Mouse (Mus musculus): ENCODE measurements around the gene Dact3. TPM values are rescaled to one million over a fixed set of nuclear protein-coding genes. Genes with fewer than 3 reads are reported as not detected.

Gene Dact3
- polyA plus RNA-seq, 1 experiment = 31.7 TPM

GRCm38 (mm10) chr7:16841078-16841477, 34.0 kb upstream of the Dact3 start:
- Histone ChIP-seq H3K4me1 (ENCODE audit: control insufficient read depth, insufficient read depth, low read length) (peaks cover 10% of the 10 kb centered on the region), H3K4me3 (replicated peaks; ENCODE audit: extremely low read depth, low read depth, low read length) (no peak overlapping the region)
- no peak for DNase-seq
- 51% methylated on average over 4 of the region's 4 CpGs for WGBS
- no peak for TF ChIP-seq CTCF (IDR thresholded peaks at IDR 0.05; ENCODE audit: insufficient read depth, low read length)
- no peak for TF ChIP-seq POLR2A (IDR thresholded peaks at IDR 0.05; ENCODE audit: borderline replicate concordance, extremely low read depth, low read depth, low read length)

DNA sequence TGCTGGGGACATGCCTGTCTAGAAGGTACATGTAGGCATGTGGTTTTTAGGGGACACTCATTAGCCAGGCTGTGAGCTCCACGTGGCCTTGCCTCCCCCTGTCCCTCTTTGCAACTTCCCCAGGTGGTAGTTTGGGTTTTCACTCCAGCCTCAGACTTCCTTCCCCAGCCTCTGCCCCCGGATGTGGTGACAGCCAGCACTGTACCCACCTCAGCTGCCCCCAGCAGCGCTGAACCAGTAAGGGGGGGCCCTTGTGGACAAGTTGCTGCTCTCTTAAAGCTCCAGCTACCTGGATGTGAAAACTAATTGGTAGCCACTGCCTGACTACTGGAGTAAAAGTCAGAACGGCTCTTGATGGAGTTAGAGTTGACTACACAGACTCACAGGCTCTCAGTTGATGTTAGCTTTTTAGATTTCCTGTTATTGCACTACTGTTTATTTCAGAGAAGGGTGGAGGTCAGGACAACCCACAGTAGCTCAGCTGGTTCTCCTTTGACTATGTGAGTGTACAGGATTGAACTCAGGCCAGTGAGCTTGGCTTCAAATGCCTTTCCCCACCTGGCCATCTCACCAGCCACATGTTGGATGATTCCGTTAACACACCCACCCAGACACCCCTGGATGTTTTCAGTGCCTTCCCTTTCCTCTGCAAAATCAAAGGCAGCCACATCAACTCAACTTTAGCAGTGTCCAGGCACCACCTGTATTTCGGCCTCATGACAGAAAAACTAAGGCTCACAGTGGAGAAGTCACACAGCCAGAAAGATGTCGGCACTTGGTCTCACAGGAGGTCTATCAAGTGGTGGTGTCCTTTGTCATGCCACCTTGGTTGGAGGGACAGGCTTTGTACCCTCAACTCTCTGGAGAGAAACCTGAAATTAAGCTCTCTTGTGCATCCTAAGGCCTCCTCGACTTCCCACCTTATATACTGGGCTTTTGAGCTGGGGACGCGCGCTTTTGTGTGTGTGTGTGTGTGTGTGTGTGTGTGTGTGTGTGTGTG, 33.3 kb upstream of the Dact3 start:
- peak overlapping the region; percentile 72 for H3K4me3 ChIP-seq (replicated peaks; ENCODE audit: extremely low read depth, low read depth, low read length)
- H3K4me1 ChIP-seq (ENCODE audit: control insufficient read depth, insufficient read depth, low read length) = peaks cover 10% of the 10 kb centered on the region
- no peak for TF ChIP-seq CTCF (IDR thresholded peaks at IDR 0.05; ENCODE audit: insufficient read depth, low read length)
- TF ChIP-seq POLR2A (IDR thresholded peaks at IDR 0.05; ENCODE audit: borderline replicate concordance, extremely low read depth, low read depth, low read length) = 0 out of 2 replicates have a peak, but pooled peaks have one; percentile 10
- DNase-seq = no peak
- 18% methylated on average over 11 of the region's 11 CpGs for WGBS

GRCm38 (mm10) chr7:16842645-16843063, 32.5 kb upstream of the Dact3 start, which contains the start of gene Prkd2:
TSS of gene Prkd2 (plus strand) at chr7:16842902.
- WGBS = 1% methylated on average over 31 of the region's 32 CpGs
- peak within 1 kb of the TSS; percentile 72 for H3K4me3 ChIP-seq (replicated peaks; ENCODE audit: extremely low read depth, low read depth, low read length)
- H3K4me1 ChIP-seq (ENCODE audit: control insufficient read depth, insufficient read depth, low read length) = peaks cover 10% of the 10 kb centered on the region
- TF ChIP-seq CTCF (IDR thresholded peaks at IDR 0.05; ENCODE audit: insufficient read depth, low read length) (no peak), POLR2A (IDR thresholded peaks at IDR 0.05; ENCODE audit: borderline replicate concordance, extremely low read depth, low read depth, low read length) (peak; percentile 79; the same call in 1 of the 2 replicates)
- peak; percentile 98 for DNase-seq

DNA sequence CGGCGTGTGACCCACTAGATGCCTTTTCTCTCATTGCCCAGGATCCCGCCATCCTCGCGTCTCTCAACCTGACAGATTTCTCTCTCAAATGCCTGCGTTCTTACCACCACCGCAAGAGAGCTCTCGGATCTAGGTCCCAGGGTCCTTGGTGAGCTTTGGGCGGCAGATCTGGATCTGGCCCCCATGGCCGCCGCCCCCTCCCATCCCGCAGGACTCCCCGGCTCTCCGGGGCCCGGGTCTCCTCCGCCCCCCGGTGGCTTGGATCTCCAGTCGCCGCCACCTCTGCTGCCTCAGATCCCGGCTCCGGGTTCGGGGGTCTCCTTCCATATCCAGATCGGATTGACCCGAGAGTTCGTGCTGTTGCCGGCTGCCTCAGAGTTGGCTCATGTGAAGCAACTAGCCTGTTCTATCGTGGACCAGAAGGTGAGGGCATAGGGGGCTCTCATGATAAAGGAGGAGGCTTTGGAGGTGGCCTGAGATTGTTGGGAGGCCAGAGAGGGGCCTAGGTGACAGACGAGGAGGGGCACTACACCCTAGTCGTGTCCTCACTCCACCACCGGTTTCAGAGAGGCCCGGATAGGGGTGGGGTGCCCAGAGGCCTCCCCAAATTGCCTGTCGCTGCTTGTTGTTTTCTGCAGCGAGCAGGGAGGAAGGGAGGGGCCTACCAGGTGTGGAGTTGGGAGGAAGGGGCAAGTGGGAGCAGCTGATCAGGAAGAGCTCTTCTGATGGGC, 31.5 kb upstream of the Dact3 start:
- Histone ChIP-seq H3K4me3 (replicated peaks; ENCODE audit: extremely low read depth, low read depth, low read length) (peak overlapping the region; percentile 72), H3K4me1 (ENCODE audit: control insufficient read depth, insufficient read depth, low read length) (peaks cover 10% of the 10 kb centered on the region)
- 1% methylated on average over 33 of the region's 33 CpGs for WGBS
- peak; percentile 60 for DNase-seq
- no peak for TF ChIP-seq CTCF (IDR thresholded peaks at IDR 0.05; ENCODE audit: insufficient read depth, low read length)
- TF ChIP-seq POLR2A (IDR thresholded peaks at IDR 0.05; ENCODE audit: borderline replicate concordance, extremely low read depth, low read depth, low read length) = peak; percentile 11; the same call in 1 of the 2 replicates

DNA sequence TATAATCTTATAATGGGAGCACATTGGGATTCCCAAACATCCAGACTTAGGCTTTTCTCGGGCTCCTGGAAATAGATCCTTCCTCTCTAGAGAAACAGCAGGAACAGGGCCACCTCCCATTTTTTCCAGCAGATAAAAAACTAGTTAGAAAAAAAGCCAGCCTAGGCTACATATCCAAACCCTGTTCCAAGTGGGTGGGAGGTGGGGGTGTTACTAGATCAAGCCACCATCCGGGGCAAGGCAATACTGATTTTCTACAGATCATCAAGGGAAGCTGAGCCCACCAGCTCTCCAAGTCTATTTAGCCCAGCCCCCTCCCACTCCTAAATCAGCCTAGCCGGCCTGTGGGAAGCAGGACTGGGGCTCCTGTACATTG, 30.4 kb upstream of the Dact3 start:
- TF ChIP-seq CTCF (IDR thresholded peaks at IDR 0.05; ENCODE audit: insufficient read depth, low read length) (no peak), POLR2A (IDR thresholded peaks at IDR 0.05; ENCODE audit: borderline replicate concordance, extremely low read depth, low read depth, low read length) (no peak)

GRCm38 (mm10) chr7:16845072-16845819, 29.9 kb upstream of the Dact3 start:
- 12% methylated on average over 14 of the region's 14 CpGs for WGBS
- Histone ChIP-seq H3K4me1 (ENCODE audit: control insufficient read depth, insufficient read depth, low read length) (peaks cover 13% of the 10 kb centered on the region), H3K4me3 (replicated peaks; ENCODE audit: extremely low read depth, low read depth, low read length) (peak overlapping the region; percentile 72)
- TF ChIP-seq POLR2A (IDR thresholded peaks at IDR 0.05; ENCODE audit: borderline replicate concordance, extremely low read depth, low read depth, low read length) = no peak; the same call in 1 of the 2 replicates
- no peak for TF ChIP-seq CTCF (IDR thresholded peaks at IDR 0.05; ENCODE audit: insufficient read depth, low read length)
- DNase-seq = peak; percentile 58

More for the DNA sequence above, 30.4 kb upstream of the Dact3 start:
- 11% methylated on average over 3 of the region's 3 CpGs for WGBS
- Histone ChIP-seq H3K4me3 (replicated peaks; ENCODE audit: extremely low read depth, low read depth, low read length) (peak overlapping the region; percentile 72), H3K4me1 (ENCODE audit: control insufficient read depth, insufficient read depth, low read length) (peaks cover 13% of the 10 kb centered on the region)
- DNase-seq = no peak

GRCm38 (mm10) chr7:16845820-16846167, 29.3 kb upstream of the Dact3 start:
- DNase-seq = no peak
- peak; percentile 25; the same call in 1 of the 2 replicates for TF ChIP-seq POLR2A (IDR thresholded peaks at IDR 0.05; ENCODE audit: borderline replicate concordance, extremely low read depth, low read depth, low read length)
- no peak for TF ChIP-seq CTCF (IDR thresholded peaks at IDR 0.05; ENCODE audit: insufficient read depth, low read length)
- peaks cover 13% of the 10 kb centered on the region for H3K4me1 ChIP-seq (ENCODE audit: control insufficient read depth, insufficient read depth, low read length)
- peak overlapping the region; percentile 72 for H3K4me3 ChIP-seq (replicated peaks; ENCODE audit: extremely low read depth, low read depth, low read length)
- WGBS = 22% methylated on average over 10 of the region's 10 CpGs

GRCm38 (mm10) chr7:16846775-16847174, 28.3 kb upstream of the Dact3 start:
- WGBS = 88% methylated on average over 5 of the region's 5 CpGs
- DNase-seq = no peak
- TF ChIP-seq CTCF (IDR thresholded peaks at IDR 0.05; ENCODE audit: insufficient read depth, low read length) = no peak
- no peak for TF ChIP-seq POLR2A (IDR thresholded peaks at IDR 0.05; ENCODE audit: borderline replicate concordance, extremely low read depth, low read depth, low read length)
- peaks cover 6% of the 10 kb centered on the region for H3K4me1 ChIP-seq (ENCODE audit: control insufficient read depth, insufficient read depth, low read length)
- no peak overlapping the region for H3K4me3 ChIP-seq (replicated peaks; ENCODE audit: extremely low read depth, low read depth, low read length)
